Mouse (Mus musculus) WW6 (cell line): ENCODE data around the gene Fam124a.
"Not testable (repeated sequence)": the region's sequence is repeated elsewhere in the genome, so short reads cannot be mapped to it uniquely, and the experiment has no call there.

Source experiments
- DNase-seq: peaks from one replicate; pipeline ENCODE4 v3.0.0-alpha.2; 2013; ENCODE audit warnings: low read depth, low spot score

Gene Fam124a

DNA sequence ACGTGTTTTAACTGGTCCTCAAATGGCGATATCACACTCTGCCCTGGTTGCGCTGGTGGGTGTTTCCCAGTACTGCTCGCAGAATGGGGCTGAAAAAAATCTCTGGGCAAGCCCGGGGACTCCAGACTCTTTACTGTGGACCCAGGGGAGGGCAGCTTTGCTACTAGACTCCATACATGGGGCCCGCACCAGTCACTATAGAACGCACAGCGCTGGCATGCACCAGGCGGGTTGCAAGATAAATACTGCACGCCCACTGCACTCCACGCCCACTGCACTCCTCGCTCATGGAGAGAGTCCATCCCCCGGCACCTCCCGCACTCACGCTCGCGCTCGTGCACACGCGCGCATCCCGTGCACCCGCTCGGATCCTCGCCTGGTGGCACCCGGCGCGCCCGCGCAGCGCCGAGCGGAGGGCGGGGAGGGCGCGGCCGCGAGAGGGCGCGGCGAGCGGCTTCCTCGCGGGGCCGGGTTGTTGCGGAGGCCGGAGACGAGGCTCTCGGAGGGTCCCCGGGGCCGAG, at the start of gene Fam124a:
Fam124a (plus strand) TSS at position 429 of the 521 bp plus-strand sequence.
- DNase-seq = peak; percentile 34

DNA sequence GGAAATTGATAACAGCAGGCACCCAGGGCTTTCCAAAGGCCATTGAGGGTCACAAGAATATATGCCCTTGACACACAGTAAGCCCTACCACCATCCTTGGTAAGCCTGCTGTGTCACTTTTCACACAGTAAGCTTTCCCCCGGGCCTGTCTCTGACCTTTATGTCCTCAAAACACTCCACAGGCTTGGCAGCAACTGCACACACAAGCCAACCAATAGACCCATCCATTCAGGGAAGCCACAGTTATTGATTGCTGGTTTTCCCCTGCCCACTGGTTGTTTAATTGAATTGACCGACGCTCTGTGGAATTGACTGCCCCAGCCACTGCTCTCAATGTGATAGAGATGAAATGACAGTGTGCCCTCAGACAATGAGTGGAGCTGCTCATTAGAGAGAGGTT, 49.3 kb upstream of the Fam124a start:
- no peak for DNase-seq

- no peak for DNase-seq
Observed at GRCm38 (mm10) chr14:62509350-62509749, 46.2 kb upstream of the Fam124a start.

DNA sequence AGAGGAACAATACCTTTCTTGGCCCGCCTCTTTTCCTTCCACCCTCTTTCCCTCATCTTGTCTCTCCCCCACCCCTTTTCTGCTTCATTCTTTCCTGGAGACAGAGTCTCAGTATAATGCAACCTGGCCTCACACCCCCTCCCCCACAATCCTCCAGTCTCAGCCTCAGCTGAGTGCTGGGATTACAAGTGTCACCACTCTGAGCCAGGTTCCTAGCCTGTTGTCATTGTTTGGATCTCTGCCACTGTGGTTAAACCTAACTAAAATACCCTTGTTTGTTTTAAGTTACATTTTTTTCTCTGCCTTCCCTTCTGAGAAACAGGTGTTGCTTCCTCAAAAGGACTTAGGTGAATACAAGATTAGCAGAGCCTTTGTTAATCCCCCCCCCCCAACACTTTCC, 42.7 kb upstream of the Fam124a start:
- DNase-seq = no peak

DNA sequence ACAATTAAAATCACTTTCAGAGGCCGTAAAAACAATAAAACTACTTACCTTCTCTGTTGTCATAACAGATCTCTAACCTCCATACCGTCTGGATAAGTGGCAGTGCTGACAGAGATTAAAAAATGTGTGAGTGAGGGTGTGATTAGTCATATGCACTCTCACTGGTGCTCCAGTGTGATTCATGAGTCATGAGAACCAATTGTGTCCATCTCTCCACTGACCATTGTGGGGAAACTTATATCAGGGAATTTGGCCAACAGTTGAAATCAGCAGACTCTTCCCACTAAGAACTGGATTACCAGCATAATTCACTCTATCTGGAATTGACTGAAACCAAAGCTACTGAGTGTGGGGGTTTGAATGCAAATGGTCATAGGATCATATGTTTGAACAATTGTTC, 24.6 kb upstream of the Fam124a start:
- DNase-seq = no peak

GRCm38 (mm10) chr14:62536127-62536526, 19.4 kb upstream of the Fam124a start:
- no peak for DNase-seq

- no peak for DNase-seq
Observed at GRCm38 (mm10) chr14:62536988-62537387, 18.5 kb upstream of the Fam124a start.

DNA sequence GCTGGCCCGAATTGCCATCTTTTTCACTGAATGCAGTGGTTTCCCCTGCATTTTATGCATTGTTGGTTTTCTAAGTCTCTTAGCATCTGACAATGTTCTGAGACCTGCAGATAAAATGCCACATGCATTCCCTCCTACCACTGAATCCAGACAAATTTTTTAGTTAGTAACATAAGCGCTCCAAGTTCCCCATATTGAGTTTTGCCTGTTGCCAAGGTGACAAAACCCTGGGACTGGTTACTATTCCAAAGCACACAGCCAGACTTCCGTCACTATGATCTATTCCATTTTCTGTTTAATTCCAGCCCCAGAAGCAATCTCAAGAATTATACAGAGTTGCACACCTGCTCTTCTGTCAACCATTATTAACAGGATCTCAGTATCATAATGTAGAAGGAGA, 15.7 kb upstream of the Fam124a start:
- DNase-seq = no peak

DNA sequence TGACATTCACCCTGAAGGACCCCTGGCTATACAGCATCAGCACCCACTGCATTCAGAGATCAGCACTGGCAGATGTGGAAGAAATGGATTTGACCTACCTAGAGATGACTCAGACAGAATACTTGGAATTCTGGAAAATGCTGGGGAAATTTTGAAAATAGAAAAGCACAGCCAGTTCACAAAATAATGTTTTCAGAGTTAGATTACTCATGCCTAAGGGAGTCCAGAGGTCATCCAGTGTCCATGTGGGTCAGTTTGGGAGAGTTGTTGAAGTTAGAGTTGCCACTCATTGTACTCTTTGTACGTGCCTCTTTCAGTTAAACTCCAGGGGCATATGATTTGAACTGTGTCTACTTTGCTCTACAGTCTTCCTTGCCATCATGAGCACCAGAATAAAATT, 13.8 kb upstream of the Fam124a start:
- no peak for DNase-seq

DNA sequence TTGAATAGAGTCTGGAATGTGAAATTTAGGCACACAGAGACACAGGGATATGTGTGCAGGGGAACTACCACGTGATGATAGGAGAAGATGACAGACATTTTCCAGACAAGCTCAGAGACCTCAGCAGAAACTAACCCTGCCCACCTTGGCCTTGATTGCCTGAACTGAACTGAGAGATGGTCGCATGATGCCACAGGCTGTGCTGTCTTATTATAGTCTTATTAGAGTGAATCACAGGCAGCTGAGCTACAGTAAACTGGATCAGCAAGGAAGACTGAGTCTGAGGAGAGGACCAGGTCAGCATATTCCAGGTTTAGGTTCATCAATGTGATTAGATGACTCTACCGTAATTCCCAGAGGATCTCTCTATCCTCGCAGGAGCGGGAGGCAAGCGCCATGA, 9.2 kb upstream of the Fam124a start:
- no peak for DNase-seq

GRCm38 (mm10) chr14:62546746-62547145, 8.8 kb upstream of the Fam124a start:
- DNase-seq = no peak

GRCm38 (mm10) chr14:62550121-62550520, 5.4 kb upstream of the Fam124a start:
- DNase-seq = no peak

- no peak for DNase-seq
Observed at GRCm38 (mm10) chr14:62552771-62553170, 2.8 kb upstream of the Fam124a start.

- DNase-seq = no peak
Observed at GRCm38 (mm10) chr14:62553786-62554185, 1.8 kb upstream of the Fam124a start.

DNA sequence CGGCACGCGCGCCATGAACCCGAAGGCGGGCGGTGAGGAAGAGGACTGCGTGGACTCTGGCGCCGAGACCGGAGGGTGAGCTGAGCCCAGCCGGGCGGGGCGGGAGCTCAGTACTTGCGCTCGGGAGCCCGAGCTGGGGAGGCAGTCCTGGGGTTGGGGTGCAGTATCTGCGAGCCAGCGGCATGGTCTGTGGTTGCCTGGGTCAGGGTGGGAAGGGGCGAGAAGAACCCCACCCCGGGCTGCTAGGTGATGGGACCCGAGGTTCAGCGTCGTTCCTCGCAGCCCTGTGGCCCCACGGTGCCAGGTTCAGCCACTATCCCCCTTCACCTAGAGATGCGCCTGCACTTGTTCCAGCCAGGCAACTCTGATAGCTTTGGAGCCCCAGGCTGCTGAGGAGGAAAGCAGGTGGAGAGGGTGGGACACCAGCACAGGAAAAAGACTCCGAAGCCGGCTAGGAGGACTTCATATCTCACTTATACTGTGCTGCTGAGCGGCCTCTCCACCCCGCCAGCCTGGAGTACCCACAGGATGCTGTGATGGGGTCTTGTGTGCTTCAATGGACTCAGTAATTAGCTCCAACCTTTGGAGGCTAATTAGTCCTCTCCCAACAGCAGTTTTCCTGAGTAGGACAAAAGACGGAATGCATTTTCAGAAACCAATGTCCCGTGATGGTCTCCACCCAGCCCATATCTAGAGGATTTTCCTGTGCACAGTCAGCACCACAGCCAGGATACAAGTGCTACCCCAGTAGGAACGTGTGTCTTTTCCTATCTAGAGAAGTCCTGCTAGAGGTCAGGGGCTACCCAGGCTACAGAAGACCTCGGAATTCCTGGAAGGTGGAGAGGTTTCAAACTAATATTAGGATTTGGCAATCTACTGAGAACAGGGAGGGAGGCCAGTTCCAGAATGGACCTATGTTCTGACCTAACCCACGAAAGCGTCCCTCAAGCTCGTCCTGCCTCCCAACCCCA, 588 bp downstream of the Fam124a start:
- DNase-seq = peak; percentile 16

GRCm38 (mm10) chr14:62557111-62557510, 1.6 kb downstream of the Fam124a start:
- DNase-seq = no peak

GRCm38 (mm10) chr14:62561875-62562748, 6.6 kb downstream of the Fam124a start:
- no peak for DNase-seq

- no peak for DNase-seq
Observed at GRCm38 (mm10) chr14:62563679-62564078, 8.1 kb downstream of the Fam124a start.

- DNase-seq = not testable (repeated sequence)
Observed at GRCm38 (mm10) chr14:62566821-62567220, 11.3 kb downstream of the Fam124a start, which contains the start of gene Gm4131. Gene Gm4131 (minus strand): TSS chr14:62566921.

DNA sequence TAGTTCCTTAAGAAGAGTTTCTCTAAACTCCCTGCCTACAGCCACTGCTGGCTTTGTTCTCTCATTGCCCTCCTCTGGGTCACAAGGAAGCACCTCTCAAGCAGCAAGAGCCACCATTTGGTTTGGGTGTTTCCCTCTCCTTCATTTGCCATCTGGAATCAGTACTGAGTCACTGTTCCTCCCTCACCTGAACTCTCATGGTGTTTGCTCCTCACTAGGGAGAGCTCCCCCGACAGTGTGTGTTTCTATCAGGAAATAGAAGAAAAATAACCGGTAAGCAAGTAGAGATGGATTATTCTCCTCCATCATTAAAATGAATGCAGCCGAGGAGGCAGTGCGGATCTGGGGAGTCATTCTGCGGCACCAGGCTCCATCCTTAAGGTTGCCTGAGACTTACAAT, 13.9 kb downstream of the Fam124a start:
- no peak for DNase-seq

GRCm38 (mm10) chr14:62570299-62570698, 14.8 kb downstream of the Fam124a start:
- no peak for DNase-seq

- DNase-seq = no peak
Observed at GRCm38 (mm10) chr14:62573454-62573853, 17.9 kb downstream of the Fam124a start.
